14 mouse cellular contexts compared by ENCODE assay signal in the genomic region with DNA sequence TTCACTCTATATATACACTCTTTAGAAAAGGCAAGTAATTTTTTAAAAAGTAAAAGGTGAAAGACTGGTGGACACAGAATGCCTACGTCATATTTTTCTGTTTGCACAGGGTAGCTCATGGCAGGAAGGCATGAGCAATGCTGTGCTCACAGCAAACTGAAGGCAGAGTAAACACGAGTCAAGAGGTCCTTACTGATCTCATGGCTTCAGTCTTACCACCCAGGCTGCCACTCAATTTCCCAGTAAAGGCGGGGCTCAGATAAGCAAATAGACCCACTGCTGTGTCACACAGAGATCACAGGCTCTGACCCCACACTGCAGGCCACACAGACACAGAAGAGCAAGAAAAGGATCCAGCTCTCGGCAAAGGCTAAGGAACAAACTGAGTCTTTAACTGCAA.
DNase-seq lines count a peak whose midpoint lies in the region; ATAC-seq and TF ChIP-seq lines count a peak whose summit lies in the region.
"Had no signal": no experiment of that assay in that cellular context is flagged by ENCODE, and none has a peak within 500 bp of the region (broad histone marks: within the 10 kb centered on the region; RNA-seq: fewer than 3 reads in every experiment).

No protein-coding gene starts in this region.

- peak; percentile 73; the same call in 1 of the 2 replicates for ATAC-seq in liver, embryonic 12.5 days
- ATAC-seq in lung, embryonic 16.5 days (ENCODE audit: low read depth), result peak; percentile 99
- peak; percentile 99 for ATAC-seq in stomach, postnatal 0 days (ENCODE audit: low FRiP score, low TSS enrichment)
- ATAC-seq in midbrain, embryonic 11.5 days (ENCODE audit: low FRiP score), result no peak
- ATAC-seq: midbrain, embryonic 15.5 days had no signal

- H3K9ac ChIP-seq in liver, adult 2 months (ENCODE audit: low read depth, low read length), result no peak overlapping the region
- H3K9ac ChIP-seq in liver, embryonic 12.5 days, result no peak overlapping the region
- no peak overlapping the region for H3K9ac ChIP-seq in lung, embryonic 16.5 days (ENCODE audit: low read length)
- no peak overlapping the region for H3K9ac ChIP-seq in stomach, postnatal 0 days (ENCODE audit: low read length)
- no peak overlapping the region for H3K9ac ChIP-seq in midbrain, embryonic 11.5 days (ENCODE audit: low read length)
- H3K9ac ChIP-seq: midbrain, embryonic 15.5 days had no signal

- no peak for TF ChIP-seq CTCF in liver, adult 2 months (IDR thresholded peaks at IDR 0.05; ENCODE audit: low read depth, low read length)
- TF ChIP-seq CTCF in stomach, postnatal 0 days (IDR thresholded peaks at IDR 0.05; ENCODE audit: low read depth), result no peak

- no peak for TF ChIP-seq EP300 in stomach, postnatal 0 days (optimal IDR thresholded peaks at IDR 0.05)

- H3K4me3 ChIP-seq in liver, adult 2 months (ENCODE audit: insufficient read depth, low read depth, low read length), result no peak overlapping the region
- H3K4me3 ChIP-seq in liver, embryonic 12.5 days, result no peak overlapping the region
- H3K4me3 ChIP-seq in lung, embryonic 16.5 days (ENCODE audit: low read length), result no peak overlapping the region
- H3K4me3 ChIP-seq in stomach, postnatal 0 days (ENCODE audit: low read depth, low read length), result no peak overlapping the region
- no peak overlapping the region for H3K4me3 ChIP-seq in midbrain, embryonic 11.5 days (ENCODE audit: low read depth, low read length)
- H3K4me3 ChIP-seq: midbrain, embryonic 15.5 days had no signal

- no peak for TF ChIP-seq POLR2A in liver, adult 2 months (IDR thresholded peaks at IDR 0.05; ENCODE audit: extremely low read depth, insufficient read depth, low read length)

- H3K9me3 ChIP-seq in liver, embryonic 12.5 days (replicated peaks), result no peaks in the 10 kb centered on the region
- H3K9me3 ChIP-seq in lung, embryonic 16.5 days (ENCODE audit: control insufficient read depth, low read length), result no peaks in the 10 kb centered on the region
- H3K9me3 ChIP-seq in stomach, postnatal 0 days (ENCODE audit: control insufficient read depth, low read length), result no peaks in the 10 kb centered on the region
- H3K9me3 ChIP-seq in midbrain, embryonic 11.5 days (ENCODE audit: control insufficient read depth, low read length), result no peaks in the 10 kb centered on the region
- H3K9me3 ChIP-seq: midbrain, embryonic 15.5 days had no signal

- WGBS in liver, adult 2 months, result 17% methylated on average over 4 of the region's 4 CpGs
- WGBS in liver, embryonic 12.5 days (ENCODE audit: insufficient replicate concordance), result 40% methylated on average over 4 of the region's 4 CpGs
- WGBS in lung, embryonic 16.5 days, result 14% methylated on average over 4 of the region's 4 CpGs
- 34% methylated on average over 4 of the region's 4 CpGs for WGBS in stomach, postnatal 0 days
- 50% methylated on average over 4 of the region's 4 CpGs for WGBS in midbrain, embryonic 11.5 days

- H3K4me1 ChIP-seq in liver, adult 2 months (ENCODE audit: control insufficient read depth, insufficient read depth, low read length), result no peaks in the 10 kb centered on the region; the same call in 1 of the 2 replicates
- H3K4me1 ChIP-seq in liver, embryonic 12.5 days, result no peaks in the 10 kb centered on the region
- H3K4me1 ChIP-seq in lung, embryonic 16.5 days (replicated peaks; ENCODE audit: control insufficient read depth, insufficient read depth, low read length), result no peaks in the 10 kb centered on the region; the same call in 1 of the 2 replicates
- H3K4me1 ChIP-seq in stomach, postnatal 0 days (replicated peaks; ENCODE audit: control insufficient read depth, insufficient read depth), result no peaks in the 10 kb centered on the region
- no peaks in the 10 kb centered on the region for H3K4me1 ChIP-seq in midbrain, embryonic 11.5 days (ENCODE audit: control insufficient read depth, insufficient read depth, low read length)
- H3K4me1 ChIP-seq: midbrain, embryonic 15.5 days had no signal

- H3K79me2 ChIP-seq in liver, adult 2 months (ENCODE audit: control insufficient read depth, insufficient read depth, low read length), result no peaks in the 10 kb centered on the region

- H3K4me2 ChIP-seq in liver, embryonic 12.5 days, result no peak overlapping the region
- no peak overlapping the region for H3K4me2 ChIP-seq in lung, embryonic 16.5 days (ENCODE audit: low read depth, low read length)
- no peak overlapping the region for H3K4me2 ChIP-seq in stomach, postnatal 0 days (replicated peaks; ENCODE audit: low read depth)
- H3K4me2 ChIP-seq in midbrain, embryonic 11.5 days, result no peak overlapping the region
- H3K4me2 ChIP-seq: midbrain, embryonic 15.5 days had no signal

- DNase-seq in liver, adult 2 months (ENCODE audit: extremely low read depth, low read depth, low spot score), result peak; percentile 17
- DNase-seq in liver, result no peak
- peak; percentile 47 for DNase-seq in stomach, postnatal 0 days (ENCODE audit: low spot score)
- no peak for DNase-seq in right cerebral cortex, postnatal 4 days
- no peak for DNase-seq in cerebellum, postnatal 36 days
- DNase-seq in midbrain, embryonic 11.5 days (ENCODE audit: low spot score, missing footprints), result no peak
- DNase-seq: cerebellum, adult 8-10 months; gastrocnemius, postnatal 10 days; left cerebral cortex, postnatal 4 days; retina, postnatal 1 day; thymus, postnatal 14 days had no signal

- H3K36me3 ChIP-seq in liver, adult 2 months (ENCODE audit: control insufficient read depth, insufficient read depth, low read length), result no peaks in the 10 kb centered on the region
- no peaks in the 10 kb centered on the region for H3K36me3 ChIP-seq in liver, embryonic 12.5 days
- H3K36me3 ChIP-seq in lung, embryonic 16.5 days (ENCODE audit: control insufficient read depth, insufficient read depth, low read length), result no peaks in the 10 kb centered on the region
- H3K36me3 ChIP-seq in stomach, postnatal 0 days (ENCODE audit: control insufficient read depth, insufficient read depth, low read length), result no peaks in the 10 kb centered on the region
- no peaks in the 10 kb centered on the region for H3K36me3 ChIP-seq in midbrain, embryonic 11.5 days (ENCODE audit: control insufficient read depth, insufficient read depth, low read length)
- H3K36me3 ChIP-seq: midbrain, embryonic 15.5 days had no signal

- no peak overlapping the region for H3K27ac ChIP-seq in liver, adult 2 months (replicated peaks; ENCODE audit: insufficient read depth, low read depth, low read length)
- no peak overlapping the region for H3K27ac ChIP-seq in liver, embryonic 12.5 days
- peak overlapping the region; percentile 66 for H3K27ac ChIP-seq in lung, embryonic 16.5 days (ENCODE audit: low read length)
- H3K27ac ChIP-seq in stomach, postnatal 0 days (replicated peaks), result no peak overlapping the region
- no peak overlapping the region for H3K27ac ChIP-seq in midbrain, embryonic 11.5 days (ENCODE audit: low read depth, low read length)
- H3K27ac ChIP-seq: midbrain, embryonic 15.5 days had no signal

- H3K27me3 ChIP-seq in liver, adult 2 months (ENCODE audit: control insufficient read depth, insufficient read depth, low read length), result no peaks in the 10 kb centered on the region
- H3K27me3 ChIP-seq in liver, embryonic 12.5 days (replicated peaks), result no peaks in the 10 kb centered on the region
- H3K27me3 ChIP-seq in lung, embryonic 16.5 days (ENCODE audit: control insufficient read depth, insufficient read depth, low read depth, low read length), result no peaks in the 10 kb centered on the region
- no peaks in the 10 kb centered on the region for H3K27me3 ChIP-seq in stomach, postnatal 0 days (ENCODE audit: control insufficient read depth, insufficient read depth, low read length)
- H3K27me3 ChIP-seq in midbrain, embryonic 11.5 days (ENCODE audit: control insufficient read depth, insufficient read depth, low read length), result no peaks in the 10 kb centered on the region
- H3K27me3 ChIP-seq: midbrain, embryonic 15.5 days had no signal

Comparison
In these comparisons a context has a peak if more than half of its experiments do, and no peak if none do; other contexts are left out.
1. DNase-seq: peak in liver, adult 2 months (single experiment) and stomach, postnatal 0 days (single experiment); none in liver (single experiment), right cerebral cortex, postnatal 4 days (single experiment), cerebellum, postnatal 36 days (0 of 2) and midbrain, embryonic 11.5 days (single experiment).